Mouse (Mus musculus): ENCODE results near the gene Gbp10. TPM values are rescaled to one million over a fixed set of nuclear protein-coding genes. Genes with fewer than 3 reads are reported as not detected.
"Not testable (repeated sequence)": the region's sequence is repeated elsewhere in the genome, so short reads cannot be mapped to it uniquely, and the experiment has no call there.

The Gbp10 gene
- polyA plus RNA-seq, 1 experiment from 2014 or later = 0.06 TPM

GRCm38 (mm10) chr5:105197915-105198560 lies 41.3 kb downstream of the Gbp10 start:
- H3K4me1 ChIP-seq (replicated peaks; ENCODE audit: control insufficient read depth, insufficient read depth, low read length); H3K27me3 ChIP-seq (ENCODE audit: control insufficient read depth, insufficient read depth, low read depth, low read length); H3K36me3 ChIP-seq (ENCODE audit: control insufficient read depth, insufficient read depth, low read length); ATAC-seq (ENCODE audit: low read depth); H3K9ac ChIP-seq (ENCODE audit: low read length); H3K27ac ChIP-seq (ENCODE audit: low read length); H3K4me2 ChIP-seq (ENCODE audit: low read depth, low read length); H3K4me3 ChIP-seq (ENCODE audit: low read length); H3K9me3 ChIP-seq (ENCODE audit: control insufficient read depth, low read length): not testable (repeated sequence)

GRCm38 (mm10) chr5:105196308-105196707 lies 43.0 kb downstream of the Gbp10 start:
- not testable (repeated sequence) for H3K36me3 ChIP-seq (ENCODE audit: control insufficient read depth, insufficient read depth, low read length); H3K27ac ChIP-seq (ENCODE audit: low read length); H3K4me2 ChIP-seq (ENCODE audit: low read depth, low read length); H3K27me3 ChIP-seq (ENCODE audit: control insufficient read depth, insufficient read depth, low read depth, low read length); H3K9me3 ChIP-seq (ENCODE audit: control insufficient read depth, low read length); H3K4me3 ChIP-seq (ENCODE audit: low read length); H3K9ac ChIP-seq (ENCODE audit: low read length); H3K4me1 ChIP-seq (replicated peaks; ENCODE audit: control insufficient read depth, insufficient read depth, low read length); ATAC-seq (ENCODE audit: low read depth)
- whole genome bisulfite sequencing = 75% methylated on average over 5 of the region's 5 CpGs

- H3K27me3 ChIP-seq (ENCODE audit: control insufficient read depth, insufficient read depth, low read depth, low read length); H3K9me3 ChIP-seq (ENCODE audit: control insufficient read depth, low read length); ATAC-seq (ENCODE audit: low read depth); H3K27ac ChIP-seq (ENCODE audit: low read length); H3K4me3 ChIP-seq (ENCODE audit: low read length); H3K4me2 ChIP-seq (ENCODE audit: low read depth, low read length); H3K9ac ChIP-seq (ENCODE audit: low read length); H3K36me3 ChIP-seq (ENCODE audit: control insufficient read depth, insufficient read depth, low read length); H3K4me1 ChIP-seq (replicated peaks; ENCODE audit: control insufficient read depth, insufficient read depth, low read length): not testable (repeated sequence)
- 71% methylated on average over 2 of the region's 2 CpGs for WGBS
These were observed 46.8 kb downstream of the Gbp10 start for GRCm38 (mm10) chr5:105192536-105192935.

- Histone ChIP-seq H3K4me1 (replicated peaks; ENCODE audit: control insufficient read depth, insufficient read depth, low read length) (no peaks in the 10 kb centered on the region), H3K9me3 (ENCODE audit: control insufficient read depth, low read length) (no peaks in the 10 kb centered on the region), H3K9ac (ENCODE audit: low read length) (no peak overlapping the region), H3K36me3 (ENCODE audit: control insufficient read depth, insufficient read depth, low read length) (no peaks in the 10 kb centered on the region), H3K27ac (ENCODE audit: low read length) (no peak overlapping the region), H3K27me3 (ENCODE audit: control insufficient read depth, insufficient read depth, low read depth, low read length) (no peaks in the 10 kb centered on the region), H3K4me2 (ENCODE audit: low read depth, low read length) (no peak overlapping the region), H3K4me3 (ENCODE audit: low read length) (no peak overlapping the region)
- no peak for ATAC-seq (ENCODE audit: low read depth)
These were observed 57.9 kb downstream of the Gbp10 start for GRCm38 (mm10) chr5:105181446-105181845.

Other genes with a start within 250 kb of the Gbp10 start
- gene Gbp9, start 100.0 kb downstream of the Gbp10 start, polyA plus RNA-seq (2015; fragmentation: Nextera tagmentation; extraction: Ambion mirVana) = 4.0 and 4.2 TPM in 2 replicates
- gene Gbp8, start 100.0 kb downstream of the Gbp10 start, polyA plus RNA-seq (2015; fragmentation: Nextera tagmentation; extraction: Ambion mirVana) = 0.80 and 1.8 TPM in 2 replicates
- gene Gbp4, start 99.9 kb downstream of the Gbp10 start, polyA plus RNA-seq (2015; fragmentation: Nextera tagmentation; extraction: Ambion mirVana) = 2.0 and 3.4 TPM in 2 replicates
- 0.06 TPM in 1 of 2 replicates, not detected in the other for gene Gm43302, start 54.2 kb upstream of the Gbp10 start, polyA plus RNA-seq (2015; fragmentation: Nextera tagmentation; extraction: Ambion mirVana)
- gene Gbp6, start 54.2 kb upstream of the Gbp10 start, polyA plus RNA-seq (2015; fragmentation: Nextera tagmentation; extraction: Ambion mirVana) = 2.0 and 2.9 TPM in 2 replicates
- 5.2 and 5.6 TPM in 2 replicates for gene Lrrc8b, start 176.2 kb upstream of the Gbp10 start, polyA plus RNA-seq (2015; fragmentation: Nextera tagmentation; extraction: Ambion mirVana)

Data from lung, embryonic 16.5 days (tissue).